In the genomic region with DNA sequence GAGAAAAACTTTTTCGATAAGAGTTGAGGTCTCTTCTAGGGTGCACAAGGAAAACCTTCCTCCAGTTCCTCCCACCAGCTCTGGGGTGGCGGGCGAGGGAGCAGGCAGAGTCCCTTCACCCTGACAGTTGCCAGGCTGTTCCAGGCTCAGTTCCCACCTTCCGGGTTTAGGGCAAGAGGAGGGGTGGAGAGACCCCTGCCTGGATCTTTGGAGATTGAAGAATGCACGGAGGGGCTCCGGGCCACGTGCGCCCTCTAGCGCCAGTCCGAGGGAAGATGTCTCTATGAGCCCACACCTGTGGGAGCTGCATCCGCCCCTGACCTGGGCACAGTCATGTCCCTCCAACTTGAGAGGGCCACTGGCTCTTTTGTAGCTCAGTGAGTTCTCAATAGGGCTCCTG, we compare ENCODE assay signal across 9 mouse cellular contexts.
DNase-seq lines count a peak whose midpoint lies in the region; ATAC-seq and TF ChIP-seq lines count a peak whose summit lies in the region.
"Had no signal": no experiment of that assay in that cellular context is flagged by ENCODE, and none has a peak within 500 bp of the region (broad histone marks: within the 10 kb centered on the region; RNA-seq: fewer than 3 reads in every experiment).

No protein-coding gene starts in this region.

- no peak overlapping the region for H3K9ac ChIP-seq in liver, adult 2 months (ENCODE audit: low read depth, low read length)
- H3K9ac ChIP-seq in liver, embryonic 11.5 days (ENCODE audit: low read depth, low read length) = no peak overlapping the region
- H3K9ac ChIP-seq in midbrain, postnatal 0 days (replicated peaks; ENCODE audit: low read length, poor library complexity, severe bottlenecking) = no peak overlapping the region
- H3K9ac ChIP-seq: embryonic facial prominence, embryonic 13.5 days had no signal

- TF ChIP-seq CTCF in liver, adult 2 months (IDR thresholded peaks at IDR 0.05; ENCODE audit: low read depth, low read length) = peak; percentile 28; the same call in 1 of the 2 replicates
- peak; percentile 68 for TF ChIP-seq CTCF in midbrain, postnatal 0 days (IDR thresholded peaks at IDR 0.05)

- H3K27me3 ChIP-seq in liver, adult 2 months (ENCODE audit: control insufficient read depth, insufficient read depth, low read length) = no peaks in the 10 kb centered on the region
- no peaks in the 10 kb centered on the region for H3K27me3 ChIP-seq in liver, embryonic 11.5 days (replicated peaks; ENCODE audit: control insufficient read depth, insufficient read depth, low read length)
- H3K27me3 ChIP-seq in midbrain, postnatal 0 days (ENCODE audit: insufficient read depth, low read length) = no peaks in the 10 kb centered on the region
- H3K27me3 ChIP-seq: embryonic facial prominence, embryonic 13.5 days had no signal

- no peaks in the 10 kb centered on the region for H3K79me2 ChIP-seq in liver, adult 2 months (ENCODE audit: control insufficient read depth, insufficient read depth, low read length)

- no peak overlapping the region for H3K27ac ChIP-seq in liver, adult 2 months (replicated peaks; ENCODE audit: insufficient read depth, low read depth, low read length)
- H3K27ac ChIP-seq in liver, embryonic 11.5 days (ENCODE audit: low read depth, low read length) = no peak overlapping the region
- H3K27ac ChIP-seq in midbrain, postnatal 0 days (ENCODE audit: low read depth, low read length) = no peak overlapping the region
- H3K27ac ChIP-seq: embryonic facial prominence, embryonic 13.5 days had no signal

- H3K36me3 ChIP-seq in liver, adult 2 months (ENCODE audit: control insufficient read depth, insufficient read depth, low read length) = no peaks in the 10 kb centered on the region
- H3K36me3 ChIP-seq in liver, embryonic 11.5 days (ENCODE audit: control insufficient read depth, insufficient read depth, low read length) = no peaks in the 10 kb centered on the region
- H3K36me3 ChIP-seq in midbrain, postnatal 0 days (ENCODE audit: insufficient read depth, low read length) = no peaks in the 10 kb centered on the region
- H3K36me3 ChIP-seq: embryonic facial prominence, embryonic 13.5 days had no signal

- no peak for ATAC-seq in liver, embryonic 11.5 days (replicated peaks; ENCODE audit: low FRiP score)
- no peak for ATAC-seq in midbrain, postnatal 0 days (ENCODE audit: low FRiP score)

- TF ChIP-seq POLR2A in liver, adult 2 months (IDR thresholded peaks at IDR 0.05; ENCODE audit: extremely low read depth, insufficient read depth, low read length) = no peak

- no peaks in the 10 kb centered on the region for H3K4me1 ChIP-seq in liver, adult 2 months (ENCODE audit: control insufficient read depth, insufficient read depth, low read length)
- H3K4me1 ChIP-seq in liver, embryonic 11.5 days (replicated peaks; ENCODE audit: control insufficient read depth, insufficient read depth, low read length) = no peaks in the 10 kb centered on the region
- peaks cover 3% of the 10 kb centered on the region; the same call in 1 of the 2 replicates for H3K4me1 ChIP-seq in midbrain, postnatal 0 days (ENCODE audit: insufficient read depth, low read length)
- H3K4me1 ChIP-seq: embryonic facial prominence, embryonic 13.5 days had no signal

- DNase-seq in cerebellum, adult 8-10 months = peak; percentile 1
- DNase-seq in cerebellum, adult 9-10 months = no peak
- no peak for DNase-seq in liver, adult 2 months (ENCODE audit: extremely low read depth, low read depth, low spot score)
- no peak for DNase-seq in liver, embryonic 11.5 days (ENCODE audit: low spot score)
- peak; percentile 17 for DNase-seq in embryo, embryonic 11.5 days (ENCODE audit: low read depth, low spot score)
- peak; percentile 29 for DNase-seq in midbrain, postnatal 0 days (ENCODE audit: low spot score)
- no peak for DNase-seq in lung, postnatal 36 days
- DNase-seq in urinary bladder, postnatal 4 days (ENCODE audit: low spot score in 2 of 2) = no peak

- no peak overlapping the region for H3K4me3 ChIP-seq in liver, adult 2 months (ENCODE audit: insufficient read depth, low read depth, low read length)
- no peak overlapping the region for H3K4me3 ChIP-seq in liver, embryonic 11.5 days (ENCODE audit: low read depth, low read length)
- no peak overlapping the region for H3K4me3 ChIP-seq in midbrain, postnatal 0 days (ENCODE audit: low read depth, low read length)
- H3K4me3 ChIP-seq: embryonic facial prominence, embryonic 13.5 days had no signal

- 17% methylated on average over 11 of the region's 11 CpGs for WGBS in liver, adult 2 months
- 15% methylated on average over 11 of the region's 11 CpGs for WGBS in liver, embryonic 11.5 days
- WGBS in midbrain, postnatal 0 days = 10% methylated on average over 11 of the region's 11 CpGs

- H3K4me2 ChIP-seq in liver, embryonic 11.5 days = no peak overlapping the region
- H3K4me2 ChIP-seq in midbrain, postnatal 0 days (ENCODE audit: low read depth, low read length, poor library complexity, severe bottlenecking) = peak overlapping the region; percentile 20; the same call in 1 of the 2 replicates
- H3K4me2 ChIP-seq: embryonic facial prominence, embryonic 13.5 days had no signal

- H3K9me3 ChIP-seq in liver, embryonic 11.5 days (ENCODE audit: control insufficient read depth, low read length) = peaks cover 2% of the 10 kb centered on the region; the same call in 1 of the 2 replicates
- no peaks in the 10 kb centered on the region for H3K9me3 ChIP-seq in midbrain, postnatal 0 days (ENCODE audit: low read length)
- H3K9me3 ChIP-seq: embryonic facial prominence, embryonic 13.5 days had no signal

Comparison
In these comparisons a context has a peak if more than half of its experiments do, and no peak if none do; other contexts are left out.
1. DNase-seq: peak in cerebellum, adult 8-10 months (single experiment), embryo, embryonic 11.5 days (single experiment) and midbrain, postnatal 0 days (single experiment); none in cerebellum, adult 9-10 months (single experiment), liver, adult 2 months (single experiment), liver, embryonic 11.5 days (single experiment), lung, postnatal 36 days (single experiment) and urinary bladder, postnatal 4 days (0 of 2).